Mouse (Mus musculus): ENCODE data around the gene Mknk1.

Gene Mknk1

GRCm38 (mm10) chr4:115847377-115847776 lies 8.4 kb downstream of the Mknk1 start:
- no peak for DNase-seq

GRCm38 (mm10) chr4:115848083-115848482 lies 9.1 kb downstream of the Mknk1 start:
- no peak for DNase-seq

- no peak for DNase-seq
Observed at GRCm38 (mm10) chr4:115848990-115849677, 10.1 kb downstream of the Mknk1 start.

GRCm38 (mm10) chr4:115850111-115850510 lies 11.1 kb downstream of the Mknk1 start:
- no peak for DNase-seq

- no peak for DNase-seq
Observed at GRCm38 (mm10) chr4:115850631-115851030, 11.6 kb downstream of the Mknk1 start.

DNA sequence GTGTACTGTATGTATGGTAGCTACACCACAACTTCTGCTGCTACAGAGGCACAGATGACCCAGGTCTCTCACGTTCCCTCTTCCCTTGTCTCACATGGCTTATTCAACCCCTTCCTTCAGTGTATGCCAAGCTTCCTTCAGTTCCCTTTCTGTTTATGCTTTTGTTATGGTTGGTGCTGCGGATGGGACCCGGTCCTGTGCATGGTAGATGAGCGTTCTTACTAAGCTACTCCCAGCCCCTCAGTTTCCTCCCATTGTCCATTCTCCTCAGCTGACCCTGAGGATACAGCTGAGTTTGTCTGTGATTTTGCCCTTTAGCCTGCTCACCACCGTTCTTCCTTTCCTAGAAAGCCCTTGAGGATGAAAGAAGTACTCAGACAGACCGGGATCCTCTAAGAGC lies 12.6 kb downstream of the Mknk1 start:
- no peak for DNase-seq

- DNase-seq: no peak
Observed at GRCm38 (mm10) chr4:115855100-115855499, 16.1 kb downstream of the Mknk1 start.

- DNase-seq: no peak
Observed at GRCm38 (mm10) chr4:115855609-115856008, 16.6 kb downstream of the Mknk1 start.

- no peak for DNase-seq
Observed at GRCm38 (mm10) chr4:115856282-115856681, 17.3 kb downstream of the Mknk1 start.

DNA sequence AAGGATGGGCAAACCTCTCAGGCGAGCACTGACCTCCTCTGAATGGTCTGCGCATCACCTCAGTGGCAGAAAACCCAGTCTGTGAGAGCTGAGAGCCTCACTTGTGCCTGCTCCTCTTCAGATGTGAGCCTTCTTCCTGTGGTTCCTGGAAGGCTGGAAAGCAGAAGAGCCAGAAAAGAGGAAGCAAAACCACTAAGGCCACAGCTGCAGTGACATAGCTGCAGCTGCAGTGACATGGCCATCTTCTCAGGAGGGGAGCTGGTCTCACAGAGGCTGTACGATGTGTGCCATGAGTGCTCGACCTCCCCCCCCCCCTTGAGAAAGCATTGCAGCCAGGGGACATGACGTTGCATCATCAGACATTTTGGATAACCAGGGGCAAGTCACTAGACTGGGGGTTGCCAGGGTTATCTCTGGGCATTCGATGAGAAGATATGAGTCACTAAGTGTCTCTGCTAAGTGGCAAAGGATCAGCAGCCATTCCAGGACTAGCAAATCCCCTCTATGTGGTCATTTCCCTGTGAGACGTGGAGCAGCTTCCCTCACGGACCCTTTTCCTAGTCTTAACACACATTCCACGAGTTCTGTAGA lies 18.4 kb downstream of the Mknk1 start:
- no peak for DNase-seq

- DNase-seq: no peak
Observed at GRCm38 (mm10) chr4:115863352-115863751, 24.4 kb downstream of the Mknk1 start.

DNA sequence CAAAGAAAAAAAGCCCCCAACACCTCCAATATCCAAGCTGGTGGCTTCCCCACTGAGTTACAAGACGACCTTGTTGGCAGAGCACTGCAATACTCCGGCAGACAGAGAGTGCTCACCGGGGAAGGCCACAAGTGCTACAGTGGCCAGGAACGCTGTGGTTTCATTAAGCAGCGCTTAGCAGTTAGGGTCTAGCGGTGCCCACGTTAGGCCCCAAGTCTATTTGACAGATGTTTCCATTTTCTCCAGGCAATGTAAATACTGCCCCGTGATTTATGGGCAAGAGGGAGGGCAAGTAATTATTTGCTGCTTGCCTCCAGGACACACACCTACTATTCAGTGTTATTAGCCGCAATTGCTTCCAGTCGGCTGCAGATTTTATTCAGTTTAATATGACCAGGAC lies 24.9 kb downstream of the Mknk1 start:
- DNase-seq: no peak

DNA sequence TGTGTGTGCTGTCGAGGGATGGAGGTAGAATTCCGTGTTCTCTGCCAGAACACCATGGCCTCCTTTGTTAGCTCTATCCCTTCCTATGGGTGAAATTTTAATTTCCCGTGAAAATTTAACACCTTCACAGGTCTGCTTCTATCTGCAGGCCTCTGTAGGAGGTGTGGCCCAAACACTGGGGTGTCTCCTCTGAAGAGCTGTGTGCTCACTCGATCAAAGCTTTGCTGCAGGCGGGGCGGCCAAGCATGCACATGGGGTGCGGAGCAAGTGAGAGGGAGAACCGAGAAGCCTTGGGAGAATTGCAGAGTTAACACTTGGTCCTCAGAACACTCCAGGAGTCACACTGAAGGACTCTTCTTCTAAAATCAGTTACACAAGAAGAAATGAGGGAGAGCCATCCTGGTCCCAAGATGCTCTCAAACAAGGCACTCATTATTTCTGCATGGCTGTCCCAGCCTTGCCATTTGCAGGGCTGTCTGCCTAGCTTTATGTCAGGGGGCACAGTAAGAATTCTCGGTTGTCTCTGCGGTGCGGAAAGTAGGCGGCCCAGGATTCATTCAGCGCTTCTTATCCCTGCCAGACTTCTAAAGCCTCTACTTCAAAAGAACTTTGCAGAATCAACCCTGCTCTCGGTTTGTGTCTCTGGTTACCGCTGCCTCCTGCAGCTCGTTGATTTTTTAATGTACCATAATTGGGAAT lies 30.7 kb downstream of the Mknk1 start:
- peak in 1 of 2 experiments; percentile 12 for DNase-seq

DNA sequence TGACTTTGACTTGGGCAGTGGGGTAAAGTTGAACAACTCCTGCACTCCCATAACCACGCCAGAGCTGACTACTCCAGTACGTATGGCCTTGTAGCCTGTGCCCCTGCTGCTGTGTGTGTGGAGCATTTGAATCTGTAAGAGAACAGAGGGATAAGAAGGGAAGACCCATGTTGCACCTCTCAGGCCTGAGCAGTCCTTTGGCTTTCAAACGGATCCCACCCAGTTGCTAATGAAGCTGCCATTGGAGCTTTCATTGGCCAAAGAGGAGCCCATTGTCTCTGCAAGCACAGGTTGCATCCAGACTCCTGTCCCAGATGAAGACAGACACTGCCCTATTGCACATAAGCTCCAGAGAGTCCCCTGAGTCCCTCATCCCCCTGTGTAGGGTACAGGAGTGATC lies 34.2 kb downstream of the Mknk1 start:
- no peak for DNase-seq

GRCm38 (mm10) chr4:115878216-115878678 lies 39.2 kb downstream of the Mknk1 start:
- DNase-seq: peak in 1 of 2 experiments; percentile 22

DNA sequence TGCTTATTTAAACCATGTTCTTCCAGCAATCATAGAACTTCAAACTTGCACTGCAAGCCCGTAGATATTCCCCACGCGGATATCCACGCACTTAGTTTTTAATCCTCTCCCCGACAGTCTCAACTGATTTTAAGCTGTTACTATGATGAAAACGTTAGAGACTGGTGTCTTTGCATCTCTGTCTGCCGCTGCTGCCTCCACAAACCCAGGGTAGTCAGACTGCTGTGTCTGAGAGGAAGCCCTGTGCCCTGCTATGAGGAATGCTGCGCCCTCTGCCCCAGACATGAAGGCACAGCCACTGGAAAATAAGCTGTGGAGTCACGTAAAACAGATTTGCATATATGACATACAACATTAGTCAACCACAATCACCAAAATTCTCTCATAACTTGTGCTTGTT lies 39.8 kb downstream of the Mknk1 start:
- no peak for DNase-seq

- no peak for DNase-seq
Observed at GRCm38 (mm10) chr4:115881183-115881582, 42.2 kb downstream of the Mknk1 start.

DNA sequence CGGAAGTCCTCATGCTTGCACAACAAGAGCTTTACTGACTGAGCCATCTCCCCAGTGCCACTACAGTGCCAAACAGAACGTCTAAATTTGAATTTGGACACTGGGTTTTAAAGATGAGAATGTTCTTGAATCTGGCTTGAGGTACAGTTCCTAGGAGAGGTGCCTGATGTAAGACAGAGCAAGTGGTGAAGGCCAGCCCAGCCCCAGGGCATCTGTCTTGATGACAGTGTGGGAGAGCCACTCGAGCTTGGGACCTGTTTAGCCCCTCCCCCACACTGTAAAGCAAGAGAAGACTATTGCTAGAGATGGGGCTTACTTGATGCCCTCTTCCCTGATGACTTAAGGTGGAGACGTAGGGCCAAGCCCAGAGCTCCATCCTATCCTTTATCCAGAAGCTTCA lies 43.2 kb downstream of the Mknk1 start:
- no peak for DNase-seq

DNA sequence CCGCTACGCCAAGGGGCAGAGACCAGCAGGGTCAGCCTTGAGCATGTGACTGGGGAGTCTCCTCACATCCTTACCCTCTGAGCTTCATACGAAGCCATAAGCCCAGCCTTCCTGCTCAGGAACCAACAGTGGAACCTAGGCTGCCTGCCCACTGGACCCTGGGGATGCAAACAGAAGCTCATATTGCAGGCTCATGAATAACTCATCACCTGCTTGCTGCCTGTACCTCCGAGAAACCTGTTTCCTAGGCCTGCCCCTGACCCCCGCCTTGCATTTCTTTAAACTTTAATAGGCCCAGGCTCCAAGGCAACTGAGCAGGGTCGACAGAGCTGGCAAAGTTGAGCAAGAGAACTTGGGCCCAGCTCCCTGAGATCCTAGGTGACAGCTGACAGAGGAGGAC lies 45.0 kb downstream of the Mknk1 start, which contains the start of gene Kncn:
Gene Kncn (plus strand): TSS at position 379 of the 400 bp plus-strand sequence.
- no peak for DNase-seq

- no peak for DNase-seq
Observed at GRCm38 (mm10) chr4:115885846-115886245, 46.8 kb downstream of the Mknk1 start.

- DNase-seq: peak; percentile 49 to 53
Observed at GRCm38 (mm10) chr4:115886875-115887274, 47.9 kb downstream of the Mknk1 start.

DNA sequence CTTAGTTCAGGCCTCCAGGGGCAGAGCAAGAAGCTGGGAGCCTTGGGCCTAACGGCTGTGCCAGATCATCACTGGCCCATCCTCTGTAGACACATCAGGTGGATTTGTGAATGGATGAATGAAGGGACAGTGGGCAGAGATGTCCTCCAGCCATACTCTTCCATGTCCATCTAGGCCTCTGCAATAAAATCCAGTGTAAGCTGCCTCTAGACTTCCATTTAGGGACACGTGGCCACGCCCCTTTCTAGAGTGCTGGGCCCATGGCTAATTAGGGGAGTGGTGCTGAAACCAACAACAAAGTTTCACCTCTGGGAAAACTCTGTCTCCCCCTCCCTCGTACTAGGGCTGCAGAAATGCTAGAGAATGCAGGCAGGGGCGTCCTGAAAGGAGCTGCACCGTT lies 51.1 kb downstream of the Mknk1 start:
- peak; percentile 18 to 27 for DNase-seq

GRCm38 (mm10) chr4:115890553-115890952 lies 51.6 kb downstream of the Mknk1 start, which contains the start of gene 6430628N08Rik:
6430628N08Rik (plus strand) TSS chr4:115890665.
- peak; percentile 29 to 45 for DNase-seq

GRCm38 (mm10) chr4:115894281-115894680 lies 55.3 kb downstream of the Mknk1 start:
- peak; percentile 49 to 62 for DNase-seq
